Mouse (Mus musculus) testis, adult 2 months (tissue): ENCODE data around the gene Arf5.

Experiments
- CTCF ChIP-seq: fragments of 200-500 bp; IDR thresholded peaks from 2 replicates; pipeline ENCODE4 v1.5.1; 2012; ENCODE audit warnings: low read depth, mild to moderate bottlenecking, inconsistent platforms, low read length, moderate library complexity; ENCODE audit not compliant: control insufficient read depth, insufficient read depth, insufficient replicate concordance
- POLR2A ChIP-seq: fragments of 200-500 bp; IDR thresholded peaks from 2 replicates; pipeline ENCODE4 v1.6.1; 2012; ENCODE audit warnings: low read depth, mild to moderate bottlenecking, inconsistent platforms, low read length, moderate library complexity; ENCODE audit not compliant: control insufficient read depth

- TF ChIP-seq POLR2A (no peak), CTCF (no peak)
Observed at GRCm38 (mm10) chr6:28449253-28449652, 25.9 kb downstream of the Arf5 start, which contains the start of gene Pax4.
